Mouse (Mus musculus) embryonic facial prominence, embryonic 13.5 days (tissue): Measurements from ENCODE around the gene Cntn2. TPM values are rescaled to one million over a fixed set of nuclear protein-coding genes. Genes with fewer than 3 reads are reported as not detected.

ENCODE experiments used
- ATAC-seq: fragments of 200-750 bp; cut with Nextera tagmentation; 2 replicates; pipeline ENCODE4 v1.8.0; 2017; ENCODE audit warnings: low read depth; ENCODE audit not compliant: insufficient number of reproducible peaks, insufficient read depth, low FRiP score, low TSS enrichment
- H3K27ac ChIP-seq: fragments of 300-500 bp; sonication (generic); 2 replicates; pipeline ENCODE4 v1.5.1; 2015; ENCODE audit warnings: moderate library complexity, mild to moderate bottlenecking, inconsistent platforms
- H3K27me3 ChIP-seq: fragments of 300-500 bp; sonication (generic); 2 replicates; pipeline ENCODE4 v1.6.1; 2015; ENCODE audit warnings: mild to moderate bottlenecking, inconsistent platforms
- H3K36me3 ChIP-seq: fragments of 300-500 bp; sonication (generic); 2 replicates; pipeline ENCODE4 v1.6.1; 2015; ENCODE audit warnings: mild to moderate bottlenecking, inconsistent platforms
- H3K4me1 ChIP-seq: fragments of 300-500 bp; sonication (generic); 2 replicates; pipeline ENCODE4 v1.6.1; 2015; ENCODE audit warnings: inconsistent platforms
- H3K4me2 ChIP-seq: fragments of 300-500 bp; sonication (generic); 2 replicates; pipeline ENCODE4 v1.6.1; 2015; ENCODE audit warnings: moderate library complexity, mild to moderate bottlenecking, inconsistent platforms
- H3K4me3 ChIP-seq: fragments of 300-500 bp; sonication (generic); 2 replicates; pipeline ENCODE4 v1.5.1; 2015; ENCODE audit warnings: mild to moderate bottlenecking, inconsistent platforms
- H3K9ac ChIP-seq: fragments of 300-500 bp; sonication (generic); 2 replicates; pipeline ENCODE4 v1.6.1; 2015; ENCODE audit warnings: mild to moderate bottlenecking, inconsistent platforms
- H3K9me3 ChIP-seq: fragments of 300-500 bp; sonication (generic); 2 replicates; pipeline ENCODE4 v1.6.1; 2016; ENCODE audit warnings: inconsistent platforms
- WGBS: fragments of 180-500 bp; shearing (Covaris S2); methylation state at CpG from one replicate; pipeline ENCODE4 v1.1.7; 2015; ENCODE audit warnings: mixed read lengths; 5-methylcytosine and 5-hydroxymethylcytosine counted together
- polyA plus RNA-seq: library from polyadenylated mRNA; unstranded; fragments of >200 nt; fragmentation: Nextera tagmentation; extraction: Ambion mirVana; gene quantifications from 2 replicates; pipeline ENCODE4 v1.2.1, GENCODE M21; 2015

The Cntn2 gene
- polyA plus RNA-seq, 1 experiment from 2014 or later, result 2.9 TPM

DNA sequence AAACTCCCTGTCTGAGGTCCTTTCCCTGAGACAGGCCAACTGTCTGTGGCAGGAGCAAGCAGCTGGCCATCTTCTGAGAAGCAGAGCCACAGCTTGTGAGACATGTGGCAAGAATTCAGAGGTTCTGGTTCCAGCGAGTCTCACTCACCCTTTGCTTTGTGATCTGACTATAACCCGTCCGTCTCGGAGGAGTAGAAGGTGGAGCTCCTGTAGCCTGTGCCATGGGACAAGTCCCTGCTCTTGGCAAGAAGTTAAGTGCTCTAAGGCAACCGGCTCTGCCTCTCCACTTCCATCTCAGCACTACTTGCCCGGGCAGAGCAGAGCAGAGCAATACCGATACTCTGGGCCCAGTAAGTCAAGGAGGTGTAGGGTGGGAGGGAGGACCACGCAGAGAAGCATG lies 27.9 kb upstream of the Cntn2 start:
- Histone ChIP-seq H3K36me3 (no peaks in the 10 kb centered on the region), H3K9ac (no peak overlapping the region), H3K27me3 (no peaks in the 10 kb centered on the region), H3K4me2 (no peak overlapping the region), H3K27ac (no peak overlapping the region), H3K9me3 (no peaks in the 10 kb centered on the region), H3K4me3 (no peak overlapping the region), H3K4me1 (no peaks in the 10 kb centered on the region)
- WGBS, result 82% methylated on average over 8 of the region's 8 CpGs
- no peak for ATAC-seq

GRCm38 (mm10) chr1:132570068-132570780 lies 27.2 kb upstream of the Cntn2 start:
- Histone ChIP-seq H3K27ac (no peak overlapping the region), H3K9me3 (no peaks in the 10 kb centered on the region), H3K27me3 (no peaks in the 10 kb centered on the region), H3K4me1 (no peaks in the 10 kb centered on the region), H3K36me3 (no peaks in the 10 kb centered on the region), H3K9ac (no peak overlapping the region), H3K4me2 (no peak overlapping the region), H3K4me3 (no peak overlapping the region)
- 92% methylated on average over 15 of the region's 15 CpGs for WGBS
- no peak for ATAC-seq

DNA sequence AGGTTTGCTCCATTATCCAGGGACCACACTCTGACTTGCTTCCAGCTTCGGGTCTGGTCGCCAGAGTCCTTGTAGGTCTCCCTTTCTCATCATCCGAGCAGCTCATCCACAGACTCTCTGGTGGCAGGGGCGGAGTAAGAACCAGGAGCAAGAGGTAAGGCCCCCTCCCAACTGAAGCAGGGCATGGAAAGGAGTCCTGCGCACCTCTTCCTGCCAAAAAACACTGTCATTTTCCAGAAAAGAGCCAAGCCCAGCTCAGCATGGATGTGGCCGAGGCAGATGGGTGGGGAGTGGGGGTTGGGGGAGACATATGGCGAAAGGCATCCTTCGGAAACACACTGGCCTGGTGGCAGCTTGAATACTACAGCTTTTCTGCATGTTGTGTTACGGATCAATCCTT lies 26.5 kb upstream of the Cntn2 start:
- Histone ChIP-seq H3K36me3 (no peaks in the 10 kb centered on the region), H3K27ac (no peak overlapping the region), H3K4me3 (no peak overlapping the region), H3K9me3 (no peaks in the 10 kb centered on the region), H3K4me2 (no peak overlapping the region), H3K9ac (no peak overlapping the region), H3K27me3 (no peaks in the 10 kb centered on the region), H3K4me1 (no peaks in the 10 kb centered on the region)
- 78% methylated on average over 9 of the region's 9 CpGs for WGBS
- 0 out of 2 replicates have a peak, but pooled peaks have one; percentile 28 for ATAC-seq

- Histone ChIP-seq H3K27me3 (no peaks in the 10 kb centered on the region), H3K4me1 (0 out of 2 replicates have a peak, but pooled peaks cover 2% of the 10 kb centered on the region), H3K27ac (no peak overlapping the region), H3K4me2 (no peak overlapping the region), H3K9me3 (no peaks in the 10 kb centered on the region), H3K36me3 (no peaks in the 10 kb centered on the region), H3K4me3 (no peak overlapping the region), H3K9ac (no peak overlapping the region)
- ATAC-seq, result no peak
- 75% methylated on average over 11 of the region's 11 CpGs for WGBS
Observed at GRCm38 (mm10) chr1:132567336-132568125, 24.5 kb upstream of the Cntn2 start.

DNA sequence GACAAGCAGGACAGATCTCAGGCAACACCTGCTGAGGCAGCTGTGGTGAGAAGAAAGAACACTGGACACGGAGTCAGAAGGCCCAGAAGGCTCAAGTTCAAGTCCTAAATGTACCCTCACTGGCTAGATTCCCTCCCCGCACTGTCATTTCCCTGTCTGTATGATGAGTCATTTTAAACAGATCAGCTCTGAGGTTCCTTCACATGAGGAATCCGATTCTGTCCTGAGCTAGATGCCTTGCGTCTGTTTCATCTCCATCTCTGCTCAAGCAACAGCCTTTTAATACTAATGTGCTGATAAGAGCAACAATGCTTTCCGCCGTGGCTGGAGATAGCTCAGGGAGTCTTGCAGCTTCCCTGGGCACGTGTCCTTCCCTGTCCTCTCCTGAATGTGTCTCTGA lies 22.7 kb upstream of the Cntn2 start:
- Histone ChIP-seq H3K4me2 (no peak overlapping the region), H3K4me3 (no peak overlapping the region), H3K9ac (no peak overlapping the region), H3K27ac (no peak overlapping the region), H3K4me1 (peaks cover 5% of the 10 kb centered on the region; the same call in 1 of the 2 replicates), H3K27me3 (no peaks in the 10 kb centered on the region), H3K9me3 (no peaks in the 10 kb centered on the region), H3K36me3 (no peaks in the 10 kb centered on the region)
- no peak for ATAC-seq
- WGBS, result 73% methylated on average over 7 of the region's 7 CpGs

DNA sequence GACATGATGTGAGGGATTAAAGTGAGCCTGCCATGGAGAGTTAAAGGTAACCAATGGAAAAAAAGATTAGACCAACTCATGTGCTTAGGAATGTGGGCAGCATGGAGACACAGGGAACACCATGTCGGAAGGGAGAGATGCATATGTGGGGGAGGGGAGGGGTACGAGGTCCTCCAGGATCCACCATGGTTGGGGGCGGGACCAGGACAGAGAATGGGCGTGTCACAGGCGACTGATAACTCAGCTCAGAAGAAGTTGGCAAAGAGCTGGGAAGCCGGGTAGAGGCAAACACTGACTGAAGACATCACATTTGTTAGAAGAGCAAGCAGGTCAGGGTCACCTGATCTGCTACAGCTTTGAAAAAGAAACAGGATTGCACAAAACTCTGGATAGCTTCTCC lies 21.9 kb upstream of the Cntn2 start:
- 35% methylated on average over 6 of the region's 6 CpGs for WGBS
- Histone ChIP-seq H3K27ac (no peak overlapping the region), H3K9me3 (no peaks in the 10 kb centered on the region), H3K4me3 (no peak overlapping the region), H3K4me1 (peaks cover 5% of the 10 kb centered on the region; the same call in 1 of the 2 replicates), H3K36me3 (no peaks in the 10 kb centered on the region), H3K9ac (no peak overlapping the region), H3K27me3 (peaks cover 4% of the 10 kb centered on the region; the same call in 1 of the 2 replicates), H3K4me2 (no peak overlapping the region)
- ATAC-seq, result no peak

- H3K9ac ChIP-seq, result no peak overlapping the region
- no peak overlapping the region for H3K4me3 ChIP-seq
- no peak overlapping the region for H3K27ac ChIP-seq
- no peaks in the 10 kb centered on the region for H3K9me3 ChIP-seq
- peaks cover 4% of the 10 kb centered on the region; the same call in 1 of the 2 replicates for H3K27me3 ChIP-seq
- no peak for ATAC-seq
- peaks cover 19% of the 10 kb centered on the region for H3K4me1 ChIP-seq
- 43% methylated on average over 10 of the region's 10 CpGs for WGBS
- H3K36me3 ChIP-seq, result no peaks in the 10 kb centered on the region
- H3K4me2 ChIP-seq, result no peak overlapping the region
Observed at GRCm38 (mm10) chr1:132562337-132562795, 19.3 kb upstream of the Cntn2 start.

GRCm38 (mm10) chr1:132560907-132561700 lies 18.0 kb upstream of the Cntn2 start:
- Histone ChIP-seq H3K4me3 (no peak overlapping the region), H3K27me3 (peaks cover 4% of the 10 kb centered on the region; the same call in 1 of the 2 replicates), H3K9ac (no peak overlapping the region), H3K9me3 (no peaks in the 10 kb centered on the region), H3K4me1 (peaks cover 19% of the 10 kb centered on the region), H3K4me2 (no peak overlapping the region), H3K27ac (no peak overlapping the region), H3K36me3 (no peaks in the 10 kb centered on the region)
- WGBS, result 62% methylated on average over 8 of the region's 8 CpGs
- ATAC-seq, result no peak

GRCm38 (mm10) chr1:132559045-132559444 lies 16.0 kb upstream of the Cntn2 start:
- Histone ChIP-seq H3K36me3 (no peaks in the 10 kb centered on the region), H3K27ac (no peak overlapping the region), H3K27me3 (peaks cover 4% of the 10 kb centered on the region; the same call in 1 of the 2 replicates), H3K4me3 (no peak overlapping the region), H3K4me1 (peaks cover 19% of the 10 kb centered on the region), H3K9ac (no peak overlapping the region), H3K9me3 (no peaks in the 10 kb centered on the region), H3K4me2 (no peak overlapping the region)
- 14% methylated on average over 6 of the region's 6 CpGs for WGBS
- ATAC-seq, result no peak

DNA sequence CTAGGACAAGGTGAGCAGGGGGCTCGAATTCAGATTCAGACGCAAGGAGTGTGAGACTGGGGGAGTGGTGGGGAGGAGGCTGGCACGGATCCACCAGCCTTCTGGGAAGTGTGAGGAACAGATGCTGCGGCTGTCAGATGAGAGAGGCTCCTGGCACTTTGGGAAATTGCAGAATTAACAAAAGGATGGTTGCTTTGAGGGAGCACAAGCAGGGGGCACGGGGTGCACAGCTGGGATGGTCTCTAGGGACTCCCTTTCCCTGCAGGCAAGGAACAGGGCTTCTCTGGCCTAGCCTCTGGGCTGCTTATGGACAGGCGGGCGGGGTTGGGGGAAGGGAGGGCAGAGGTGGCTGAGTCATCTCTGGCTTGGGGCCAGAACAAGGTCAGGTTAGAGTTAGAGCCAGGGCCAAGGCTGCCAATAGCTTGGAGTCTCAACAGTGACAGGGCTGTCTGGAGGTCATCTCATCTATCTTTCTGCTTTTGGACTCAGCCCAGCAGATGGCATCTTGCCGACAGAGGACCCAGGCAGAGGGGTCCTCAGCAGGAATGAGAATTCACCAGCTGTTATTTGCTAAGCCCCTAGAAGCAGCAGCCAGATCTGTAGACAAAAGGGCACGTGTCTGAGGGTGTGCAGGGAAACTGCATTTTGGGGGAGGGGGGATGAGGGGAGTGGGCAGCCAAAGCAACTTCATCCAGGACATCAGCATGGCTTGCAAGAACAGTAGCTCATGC lies 15.0 kb upstream of the Cntn2 start:
- no peak overlapping the region for H3K27ac ChIP-seq
- WGBS, result 31% methylated on average over 9 of the region's 9 CpGs
- ATAC-seq, result peak; percentile 43; the same call in 1 of the 2 replicates

GRCm38 (mm10) chr1:132543789-132544188 lies 733 bp upstream of the Cntn2 start:
- Histone ChIP-seq H3K27ac (no peak overlapping the region), H3K4me1 (peaks cover 22% of the 10 kb centered on the region), H3K4me2 (no peak overlapping the region), H3K9ac (no peak overlapping the region), H3K9me3 (no peaks in the 10 kb centered on the region), H3K36me3 (no peaks in the 10 kb centered on the region), H3K4me3 (no peak overlapping the region), H3K27me3 (peaks cover 70% of the 10 kb centered on the region)
- 66% methylated on average over 8 of the region's 8 CpGs for WGBS
- no peak for ATAC-seq

More for the DNA sequence above, 15.0 kb upstream of the Cntn2 start:
- H3K4me2 ChIP-seq, result no peak overlapping the region
- H3K4me3 ChIP-seq, result no peak overlapping the region
- no peaks in the 10 kb centered on the region for H3K9me3 ChIP-seq
- peaks cover 19% of the 10 kb centered on the region for H3K4me1 ChIP-seq
- H3K36me3 ChIP-seq, result no peaks in the 10 kb centered on the region
- peaks cover 4% of the 10 kb centered on the region; the same call in 1 of the 2 replicates for H3K27me3 ChIP-seq
- no peak overlapping the region for H3K9ac ChIP-seq
